Comparison of ENCODE assay signal across 9 mouse cellular contexts in genomic region chr7:81954208-81954846, GRCm38 (mm10). TPM values are rescaled to one million over a fixed set of nuclear protein-coding genes. Genes with fewer than 3 reads are reported as not detected.
DNase-seq lines count a peak whose midpoint lies in the region; ATAC-seq lines count a peak whose summit lies in the region.
"Had no signal": no experiment of that assay in that cellular context is flagged by ENCODE, and none has a peak within 500 bp of the region (broad histone marks: within the 10 kb centered on the region; RNA-seq: fewer than 3 reads in every experiment).

No protein-coding gene starts in this region.

- no peak overlapping the region for H3K4me2 ChIP-seq in midbrain, embryonic 14.5 days (ENCODE audit: low read length)

- ATAC-seq in midbrain, embryonic 14.5 days (ENCODE audit: low FRiP score, low TSS enrichment): no peak

- intact Hi-C loops in left cerebral cortex, postnatal 25 days (cut with DNase I): loop anchor here (2.0 kb wide), 1 partner anchor 166 kb away; the partner anchor contains the start of gene 3110040N11Rik

- H3K4me1 ChIP-seq in midbrain, embryonic 14.5 days (ENCODE audit: control insufficient read depth, insufficient read depth, low read length): no peaks in the 10 kb centered on the region
- H3K4me1 ChIP-seq in midbrain, embryonic 10.5 days: no peaks in the 10 kb centered on the region

- no peaks in the 10 kb centered on the region for H3K27me3 ChIP-seq in midbrain, embryonic 14.5 days (ENCODE audit: control insufficient read depth, insufficient read depth, low read length)
- H3K27me3 ChIP-seq in midbrain, embryonic 10.5 days (ENCODE audit: low read depth, poor library complexity, severe bottlenecking): no peaks in the 10 kb centered on the region

- no peak overlapping the region for H3K9ac ChIP-seq in midbrain, embryonic 14.5 days (replicated peaks; ENCODE audit: low read length)

- H3K4me3 ChIP-seq in midbrain, embryonic 14.5 days (replicated peaks; ENCODE audit: low read depth, low read length): no peak overlapping the region
- H3K4me3 ChIP-seq in midbrain, embryonic 10.5 days: no peak overlapping the region
- H3K4me3 ChIP-seq: myocyte had no signal

- no peak overlapping the region for H3K27ac ChIP-seq in midbrain, embryonic 14.5 days (replicated peaks; ENCODE audit: low read depth, low read length)
- H3K27ac ChIP-seq in midbrain, embryonic 10.5 days (replicated peaks): no peak overlapping the region

- no peaks in the 10 kb centered on the region for H3K9me3 ChIP-seq in midbrain, embryonic 14.5 days (ENCODE audit: control insufficient read depth, low read length)
- no peaks in the 10 kb centered on the region for H3K9me3 ChIP-seq in midbrain, embryonic 10.5 days (replicated peaks)

- no peaks in the 10 kb centered on the region for H3K36me3 ChIP-seq in midbrain, embryonic 14.5 days (ENCODE audit: control insufficient read depth, insufficient read depth, low read length)
- H3K36me3 ChIP-seq in midbrain, embryonic 10.5 days: no peaks in the 10 kb centered on the region

- peak; percentile 7 for DNase-seq in gastrocnemius, adult 18-20 months (ENCODE audit: low spot score)
- no peak for DNase-seq in gastrocnemius, postnatal 4 days (ENCODE audit: low spot score in 2 of 2)
- peak; percentile 47 for DNase-seq in midbrain, embryonic 14.5 days
- no peak for DNase-seq in midbrain, embryonic 10.5 days (ENCODE audit: low spot score)
- peak; percentile 48 for DNase-seq in ZHBTc4 (ENCODE audit: low read depth, low spot score)
- DNase-seq in left cerebral cortex, postnatal 25 days (ENCODE audit: low spot score in 2 of 2): peak; percentile 37 to 58
- DNase-seq in telencephalon, adult 2 months (ENCODE audit: low read depth, low spot score): peak; percentile 29
- DNase-seq in yolk sac, embryonic 10.5 days (ENCODE audit: low spot score): no peak

RNA-seq across cellular contexts. Expression of gene Hdgfl3, which starts 20.1 kb away (rescaled TPM):
- total RNA-seq in gastrocnemius, adult 18-20 months (2021): 1 to 10 TPM; 1.2 to 2.2 TPM
- total RNA-seq in gastrocnemius, postnatal 4 days (2021): 10 to 100 TPM; 11.8 to 12.3 TPM
- polyA plus RNA-seq in midbrain, embryonic 14.5 days (2014; fragmentation: Nextera tagmentation; extraction: Ambion mirVana): 99.2 and 99.4 TPM in 2 replicates
- 22.8 and 26.2 TPM in 2 replicates for polyA plus RNA-seq in midbrain, embryonic 10.5 days (2016; fragmentation: Nextera tagmentation; extraction: Ambion mirVana)
- total RNA-seq in left cerebral cortex, postnatal 25 days (2021): 10 to 100 TPM; 71.9 to 73.0 TPM

RNA-seq across cellular contexts. Expression of gene Bnc1, which starts 37.8 kb away (rescaled TPM):
- total RNA-seq in gastrocnemius, adult 18-20 months (2021): not detected
- total RNA-seq in gastrocnemius, postnatal 4 days (2021): under 1 TPM in 1 of 2 experiments, not detected in 1; 0.08 TPM
- 0.27 and 0.30 TPM in 2 replicates for polyA plus RNA-seq in midbrain, embryonic 14.5 days (2014; fragmentation: Nextera tagmentation; extraction: Ambion mirVana)
- 0.31 and 0.57 TPM in 2 replicates for polyA plus RNA-seq in midbrain, embryonic 10.5 days (2016; fragmentation: Nextera tagmentation; extraction: Ambion mirVana)
- not detected for total RNA-seq in left cerebral cortex, postnatal 25 days (2021)

Comparison
In these comparisons a context has a peak if more than half of its experiments do, and no peak if none do; other contexts are left out.
1. DNase-seq: peak in gastrocnemius, adult 18-20 months (single experiment), midbrain, embryonic 14.5 days (single experiment), ZHBTc4 (single experiment), left cerebral cortex, postnatal 25 days (2 of 2) and telencephalon, adult 2 months (single experiment); none in gastrocnemius, postnatal 4 days (0 of 2), midbrain, embryonic 10.5 days (single experiment) and yolk sac, embryonic 10.5 days (single experiment).
2. RNA of gene Hdgfl3, which starts 20.1 kb away (total RNA-seq): 71.9 to 73.0 TPM in left cerebral cortex, postnatal 25 days; 11.8 to 12.3 TPM in gastrocnemius, postnatal 4 days and 1.2 to 2.2 TPM in gastrocnemius, adult 18-20 months; every median in the first group is over 4 times any median in the second.